Mouse (Mus musculus) common myeloid progenitor, adult 5-6 weeks (primary cell): Measurements from ENCODE around the gene Asic5. TPM values are rescaled to one million over a fixed set of nuclear protein-coding genes. Genes with fewer than 3 reads are reported as not detected.

Source experiments
- ATAC-seq: replicated peaks from 2 replicates; pipeline ENCODE4 v1.8.0; 2016; ENCODE audit warnings: low read depth, mild to moderate bottlenecking, moderate TSS enrichment, inconsistent platforms; ENCODE audit not compliant: poor library complexity, severe bottlenecking
- total RNA-seq: library from RNA; stranded (forward); fragments of 200-1000, 187-1606 nt; gene quantifications from 2 replicates; pipeline ENCODE4 v1.2.3, GENCODE M21; 2017

Gene Asic5
- total RNA-seq = not detected in 2 replicates

DNA sequence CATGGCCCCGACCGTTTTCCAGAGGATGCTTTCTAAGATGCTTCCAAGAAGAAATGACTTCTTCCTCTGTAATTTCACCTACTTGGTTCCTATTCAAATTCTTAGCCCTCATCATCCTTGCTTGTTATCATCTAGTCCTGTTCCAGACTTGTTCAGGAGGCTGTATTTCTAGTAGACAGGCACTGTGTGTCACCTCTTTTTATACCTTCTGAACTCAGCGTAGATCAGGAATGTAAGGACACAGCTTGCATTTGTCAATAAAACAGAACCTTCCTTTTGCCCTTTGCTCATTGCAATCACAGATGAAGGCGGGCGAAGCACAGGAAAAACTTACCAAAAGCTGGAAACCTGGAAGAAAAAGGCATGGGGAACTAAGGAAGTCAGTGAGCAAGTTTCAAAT, at the start of gene Asic5:
Gene Asic5, plus strand, starts transcription at position 301 of the 400 bp plus-strand sequence.
- no peak for ATAC-seq

- no peak for ATAC-seq
Observed at GRCm38 (mm10) chr3:81933348-81933747, 48.7 kb upstream of the Asic5 start.

- no peak for ATAC-seq
Observed at GRCm38 (mm10) chr3:81938924-81939323, 43.2 kb upstream of the Asic5 start.

DNA sequence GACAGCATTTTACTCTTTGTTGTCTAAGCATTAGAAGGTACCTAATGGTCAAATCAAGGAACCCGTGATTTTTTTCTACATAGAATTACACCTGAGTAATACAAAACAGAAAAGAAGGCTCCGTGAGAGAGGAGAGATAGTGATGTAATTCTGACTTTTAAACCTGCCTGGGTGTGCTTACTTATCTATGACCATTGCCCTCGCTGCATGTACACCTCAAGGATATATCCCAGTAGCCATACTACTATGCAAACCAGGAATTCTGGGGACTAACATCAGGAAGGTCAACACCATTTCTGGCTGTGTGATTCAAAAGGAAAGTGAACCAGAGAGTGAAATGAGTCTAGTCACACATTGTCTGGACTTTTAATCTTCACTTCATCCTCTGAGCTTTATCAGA, 39.7 kb upstream of the Asic5 start:
- no peak for ATAC-seq

DNA sequence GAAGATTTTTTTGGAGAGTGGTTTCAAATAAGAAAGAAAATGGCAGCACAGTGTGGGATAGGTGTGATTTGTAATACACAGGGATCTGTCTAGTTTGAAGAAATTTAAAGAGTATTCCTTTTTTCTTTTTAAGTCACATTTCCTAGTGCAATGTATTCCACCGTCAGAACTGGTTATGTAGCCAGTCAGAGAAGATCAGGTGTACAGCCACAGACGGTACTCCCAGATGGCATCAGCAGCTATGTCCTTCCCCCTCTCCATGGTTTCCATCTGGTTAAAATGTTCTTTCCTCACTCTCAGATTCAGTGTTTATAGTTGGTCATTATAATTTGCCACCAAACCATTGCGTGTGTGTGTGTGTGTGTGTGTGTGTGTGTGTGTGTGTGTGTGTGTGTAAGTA, 39.0 kb upstream of the Asic5 start:
- no peak for ATAC-seq

DNA sequence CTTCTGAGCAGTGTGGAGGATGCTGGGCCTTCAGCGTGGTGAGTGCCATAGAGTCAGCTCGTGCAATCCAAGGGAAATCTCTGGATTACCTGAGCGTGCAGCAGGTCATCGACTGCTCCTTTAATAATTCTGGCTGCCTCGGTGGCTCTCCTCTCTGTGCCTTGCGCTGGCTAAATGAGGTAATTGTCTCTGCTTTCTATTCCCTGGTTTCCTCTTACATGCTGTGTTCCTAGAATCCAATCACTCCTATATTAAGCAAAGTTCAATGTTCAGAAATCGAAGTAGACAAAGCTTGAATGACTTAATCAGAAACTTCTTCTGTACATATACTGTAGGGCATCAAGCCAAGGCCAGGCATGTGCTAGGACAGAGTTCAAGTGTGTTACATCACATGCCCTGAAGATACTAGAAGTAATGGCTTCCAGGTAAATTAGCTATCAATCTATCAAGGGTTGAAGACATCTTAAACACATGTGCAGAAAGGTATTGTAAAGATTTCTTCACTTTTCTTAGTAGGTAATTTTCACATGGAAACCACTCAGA, 37.2 kb upstream of the Asic5 start:
- ATAC-seq = no peak

DNA sequence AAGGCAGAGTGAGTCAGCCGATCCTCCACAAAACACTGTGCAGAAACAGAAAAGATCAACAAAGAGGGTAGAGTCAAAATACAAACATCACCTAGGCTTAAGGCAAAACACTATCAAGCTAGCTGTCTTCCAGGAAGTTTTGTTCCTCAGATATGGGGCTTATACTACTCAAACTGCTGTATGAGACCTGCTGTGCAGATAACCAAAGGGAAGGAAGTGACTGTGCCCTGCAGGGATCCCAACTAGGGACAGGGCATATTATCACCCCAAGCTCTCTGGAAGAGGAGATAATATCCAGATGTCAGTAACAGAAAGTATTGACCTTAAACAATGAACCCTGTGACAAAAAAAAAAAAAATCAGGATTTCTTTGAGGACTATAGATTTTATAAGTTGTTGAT, 33.0 kb upstream of the Asic5 start:
- peak; percentile 72 for ATAC-seq

DNA sequence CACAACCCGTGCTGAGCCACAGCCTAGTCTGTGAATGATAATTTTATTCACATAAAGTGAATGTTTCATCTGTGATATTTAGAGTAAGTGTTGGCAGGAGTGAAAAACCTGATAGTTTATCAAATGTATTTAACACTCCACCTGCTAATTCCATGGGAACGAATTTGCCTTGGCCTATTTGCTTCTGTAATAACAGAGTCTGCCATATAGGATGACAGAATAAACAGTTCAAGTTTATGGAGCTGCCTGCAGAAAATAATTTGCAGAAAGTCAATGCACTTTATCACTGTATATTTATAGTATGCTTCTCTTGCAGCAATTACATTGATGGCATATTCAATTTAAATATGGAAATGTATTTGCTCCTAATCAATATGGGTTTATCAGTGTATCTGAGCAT, 30.3 kb upstream of the Asic5 start:
- ATAC-seq = no peak

- no peak for ATAC-seq
Observed at GRCm38 (mm10) chr3:81957484-81957883, 24.6 kb upstream of the Asic5 start.

- ATAC-seq = no peak
Observed at GRCm38 (mm10) chr3:81961336-81961735, 20.8 kb upstream of the Asic5 start.

- ATAC-seq = peak; percentile 90
Observed at GRCm38 (mm10) chr3:81963768-81964167, 18.3 kb upstream of the Asic5 start.

DNA sequence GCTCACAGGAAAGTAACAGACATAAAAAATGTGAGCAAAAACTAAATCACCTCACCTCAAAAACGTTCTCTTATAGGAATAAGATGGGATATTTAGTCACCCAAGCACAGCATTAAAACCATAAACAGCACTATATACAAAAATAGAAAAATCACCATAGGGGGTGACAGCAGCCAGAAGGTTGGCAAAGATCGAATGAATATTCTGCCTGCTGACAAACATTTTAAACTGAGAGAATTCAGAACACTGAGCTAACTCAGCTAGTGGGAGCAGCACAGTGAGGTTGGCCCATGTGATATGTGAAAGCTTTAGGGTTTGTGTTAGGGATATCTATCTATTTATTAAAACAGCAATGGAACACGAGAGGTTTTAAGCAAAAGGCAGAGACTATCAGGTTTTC, 17.5 kb upstream of the Asic5 start:
- no peak for ATAC-seq

DNA sequence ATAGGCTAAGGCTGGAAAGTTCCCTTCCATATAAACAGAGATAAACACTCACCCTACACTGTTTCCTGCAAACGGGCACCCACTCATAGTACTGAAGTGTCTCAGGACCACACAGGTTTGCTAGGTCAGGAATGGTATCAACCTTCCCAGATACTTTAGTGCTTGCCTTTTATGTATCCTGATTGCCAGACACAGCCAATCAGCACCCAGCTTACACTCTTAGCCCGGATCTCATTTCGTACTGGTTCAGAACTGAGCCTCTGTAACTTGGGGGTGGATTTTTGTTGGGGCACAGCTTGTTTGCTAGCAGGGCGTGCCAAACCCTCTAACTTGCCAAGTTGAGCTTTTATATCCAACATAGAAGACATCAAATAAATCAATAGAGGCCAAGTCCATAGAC, 6.5 kb upstream of the Asic5 start:
- ATAC-seq = no peak

DNA sequence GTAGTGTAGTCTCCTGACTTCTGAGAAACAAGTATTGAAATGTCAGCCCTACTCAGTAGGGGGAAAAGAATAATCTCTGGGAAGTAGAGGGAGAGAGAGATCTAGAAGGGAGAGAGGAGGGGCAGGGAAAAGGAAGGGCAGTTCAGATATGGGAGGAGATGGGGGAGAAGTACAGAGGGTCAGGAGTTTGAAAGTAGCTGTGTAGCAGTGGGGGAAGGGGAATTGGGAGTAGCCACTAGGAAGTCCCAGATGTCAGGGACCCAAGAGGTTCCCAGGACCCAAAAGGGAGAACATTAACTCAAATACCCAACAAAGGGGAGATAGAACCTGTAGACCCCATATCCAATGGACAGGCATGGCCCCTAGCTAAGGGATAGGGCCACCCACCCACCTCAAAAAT, 6.0 kb upstream of the Asic5 start, which contains the start of gene Tdo2:
Gene Tdo2, minus strand, starts transcription at position 101 of the 400 bp plus-strand sequence.
- no peak for ATAC-seq

GRCm38 (mm10) chr3:81981576-81981975, 514 bp upstream of the Asic5 start:
- no peak for ATAC-seq

- no peak; the same call in 1 of the 2 replicates for ATAC-seq
Observed at GRCm38 (mm10) chr3:81983120-81983895, 1.2 kb downstream of the Asic5 start.

GRCm38 (mm10) chr3:81985100-81985499, 3.0 kb downstream of the Asic5 start:
- ATAC-seq = no peak

DNA sequence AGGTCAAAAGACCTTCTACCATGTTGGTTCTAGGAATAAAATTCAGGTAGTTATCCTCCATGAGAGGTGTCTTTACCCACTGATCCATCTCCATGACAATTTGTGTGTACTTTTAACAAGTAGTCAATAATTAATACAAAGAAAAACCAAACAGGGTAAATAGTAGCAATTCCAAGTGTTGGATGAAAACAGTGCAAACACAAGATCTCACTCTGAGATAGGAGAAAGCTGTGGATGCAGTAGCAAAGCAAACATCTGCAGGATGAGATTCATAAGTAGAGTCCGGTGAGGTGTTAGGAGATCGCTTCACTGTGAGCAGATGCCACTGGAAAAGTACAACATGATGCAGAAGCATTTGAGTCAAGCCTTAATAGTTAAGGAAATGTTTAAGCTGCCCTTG, 4.0 kb downstream of the Asic5 start:
- no peak for ATAC-seq

DNA sequence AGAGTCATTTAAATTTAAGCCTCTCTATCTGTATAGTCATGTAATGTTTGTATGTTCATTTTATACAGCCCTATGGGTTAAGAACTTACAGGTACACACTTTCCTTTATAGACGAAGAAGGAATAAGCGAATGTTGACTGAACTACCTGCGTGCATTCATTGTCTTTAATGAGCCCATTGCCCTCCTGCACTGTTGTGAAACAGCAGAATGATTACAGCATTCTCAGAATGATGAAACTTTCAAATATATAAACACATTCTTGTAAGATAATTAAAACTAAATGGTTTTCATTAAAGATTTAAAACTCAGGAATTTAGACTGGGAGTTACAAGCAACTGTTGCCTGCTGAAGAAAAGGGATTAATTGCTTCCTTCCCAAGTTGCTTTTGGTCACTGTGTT, 5.5 kb downstream of the Asic5 start:
- ATAC-seq = no peak

DNA sequence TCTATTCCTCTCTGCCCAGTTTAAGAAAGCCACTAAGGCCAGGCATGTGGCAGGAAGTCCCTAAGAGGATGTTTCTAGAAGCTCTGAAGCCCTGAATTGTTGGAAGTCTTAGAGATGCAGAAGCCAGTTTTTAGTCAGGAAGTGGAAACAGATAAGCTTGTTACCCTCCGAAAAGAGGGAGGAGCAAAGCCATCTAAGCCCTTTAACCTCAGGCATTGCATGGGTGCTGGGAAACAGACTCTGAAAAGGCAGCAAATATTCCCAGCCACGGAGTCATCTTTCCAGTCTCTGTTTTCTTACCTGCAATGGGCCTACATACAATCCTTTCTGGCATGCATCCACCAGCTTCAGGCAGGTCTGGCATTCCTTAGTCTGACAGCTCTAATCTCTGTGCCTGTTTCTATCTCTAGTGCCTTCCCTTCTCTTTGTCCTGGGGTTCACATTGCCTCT, 7.6 kb downstream of the Asic5 start:
- ATAC-seq = peak; percentile 85

DNA sequence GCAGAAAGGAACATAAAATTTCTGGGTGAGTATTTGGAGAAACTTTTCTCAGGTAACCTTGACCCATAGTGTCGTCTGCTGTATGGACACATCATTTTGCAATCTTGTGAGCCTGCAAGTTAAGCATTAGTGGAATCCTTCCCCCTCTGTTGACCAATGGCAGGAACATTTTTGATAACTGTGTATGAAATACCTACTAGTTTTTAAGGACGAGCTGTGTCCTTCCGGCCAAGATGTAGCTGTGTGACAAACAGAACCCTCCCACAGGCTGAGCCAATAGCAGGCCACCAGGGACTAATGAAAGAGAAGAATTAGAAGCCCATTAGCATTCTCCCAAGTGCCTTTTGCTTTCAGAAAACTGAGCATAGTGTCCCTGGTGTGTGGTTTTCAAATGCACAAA, 8.4 kb downstream of the Asic5 start:
- no peak for ATAC-seq

GRCm38 (mm10) chr3:81995371-81995770, 13.3 kb downstream of the Asic5 start:
- no peak for ATAC-seq
